Mouse (Mus musculus) B cell, adult (primary cell): ENCODE results near the gene Ift172. TPM values are rescaled to one million over a fixed set of nuclear protein-coding genes. Genes with fewer than 3 reads are reported as not detected.

Experiments used
- total RNA-seq: library from RNA; stranded (reverse); gene quantifications from 4 replicates; pipeline ENCODE4 v1.2.4, GENCODE M21; 2023; ENCODE audit not compliant: inconsistent age

Ift172 gene
- 41.2 to 51.7 TPM (median 48.7 TPM) in 4 replicates for total RNA-seq

GRCm38 (mm10) chr5:31290521-31291360 is at the start of gene Ift172:
Gene Ift172 (minus strand): TSS chr5:31291116.

GRCm38 (mm10) chr5:31297047-31297757 is 6.3 kb upstream of the Ift172 start, which contains the start of gene Gckr:
Gene Gckr (plus strand): TSS chr5:31297443.

GRCm38 (mm10) chr5:31295606-31296141 is 4.8 kb upstream of the Ift172 start, which contains the start of gene Fndc4:
Gene Fndc4 (minus strand): TSS chr5:31296080.

GRCm38 (mm10) chr5:31251541-31252101 is 39.3 kb downstream of the Ift172 start, which contains the start of gene Krtcap3:
Gene Krtcap3 (plus strand): TSS chr5:31251691.

DNA sequence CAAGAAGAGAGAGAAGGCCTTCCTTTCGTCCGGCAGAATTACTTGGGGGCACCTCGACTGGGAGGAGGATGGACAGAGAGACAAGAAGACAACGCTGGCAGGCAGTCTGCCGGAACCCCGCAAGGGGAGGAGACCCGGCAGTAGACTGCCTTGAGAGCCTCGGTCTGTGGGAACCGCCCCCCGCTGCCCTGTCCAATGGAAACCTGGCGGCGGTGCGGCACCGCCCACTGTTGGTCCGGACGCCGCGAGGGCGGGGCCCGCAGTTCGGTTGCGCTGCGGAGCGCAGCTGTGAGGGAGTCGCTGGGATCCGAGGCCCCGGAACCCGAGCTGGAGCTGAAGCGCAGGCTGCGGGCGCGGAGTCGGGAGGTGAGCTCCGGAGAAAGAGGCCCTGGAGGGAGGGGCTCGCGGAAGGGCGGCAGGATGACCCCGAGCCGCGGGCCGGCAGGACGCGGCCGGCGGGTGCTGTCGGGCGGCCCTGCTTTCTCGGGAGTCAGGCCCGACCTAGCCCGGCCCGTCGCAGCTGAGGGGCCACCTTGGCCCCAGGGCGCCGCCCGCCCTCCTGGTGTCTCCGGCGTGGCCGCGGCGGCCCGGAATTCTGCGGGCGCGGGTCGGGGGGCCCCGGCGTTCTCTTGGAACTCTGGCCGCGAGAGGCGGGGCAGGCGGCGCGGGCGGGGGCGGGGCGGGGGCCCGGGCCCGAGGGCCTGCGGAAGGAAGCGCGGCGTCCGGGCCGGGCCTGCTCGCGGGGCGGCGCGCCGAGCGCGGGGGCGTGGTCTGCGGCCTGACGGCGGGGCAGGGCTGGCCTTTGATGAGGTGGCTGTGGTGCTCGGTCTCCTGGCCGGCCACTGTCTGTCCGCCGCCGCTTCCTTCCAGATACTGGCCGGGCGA is 50.0 kb downstream of the Ift172 start, which contains the start of the genes Nrbp1 and Gm9970:
Nrbp1 (plus strand) TSS at position 228 of the 885 bp plus-strand sequence.
Gm9970 (minus strand) TSS at position 596 of the 885 bp plus-strand sequence.

DNA sequence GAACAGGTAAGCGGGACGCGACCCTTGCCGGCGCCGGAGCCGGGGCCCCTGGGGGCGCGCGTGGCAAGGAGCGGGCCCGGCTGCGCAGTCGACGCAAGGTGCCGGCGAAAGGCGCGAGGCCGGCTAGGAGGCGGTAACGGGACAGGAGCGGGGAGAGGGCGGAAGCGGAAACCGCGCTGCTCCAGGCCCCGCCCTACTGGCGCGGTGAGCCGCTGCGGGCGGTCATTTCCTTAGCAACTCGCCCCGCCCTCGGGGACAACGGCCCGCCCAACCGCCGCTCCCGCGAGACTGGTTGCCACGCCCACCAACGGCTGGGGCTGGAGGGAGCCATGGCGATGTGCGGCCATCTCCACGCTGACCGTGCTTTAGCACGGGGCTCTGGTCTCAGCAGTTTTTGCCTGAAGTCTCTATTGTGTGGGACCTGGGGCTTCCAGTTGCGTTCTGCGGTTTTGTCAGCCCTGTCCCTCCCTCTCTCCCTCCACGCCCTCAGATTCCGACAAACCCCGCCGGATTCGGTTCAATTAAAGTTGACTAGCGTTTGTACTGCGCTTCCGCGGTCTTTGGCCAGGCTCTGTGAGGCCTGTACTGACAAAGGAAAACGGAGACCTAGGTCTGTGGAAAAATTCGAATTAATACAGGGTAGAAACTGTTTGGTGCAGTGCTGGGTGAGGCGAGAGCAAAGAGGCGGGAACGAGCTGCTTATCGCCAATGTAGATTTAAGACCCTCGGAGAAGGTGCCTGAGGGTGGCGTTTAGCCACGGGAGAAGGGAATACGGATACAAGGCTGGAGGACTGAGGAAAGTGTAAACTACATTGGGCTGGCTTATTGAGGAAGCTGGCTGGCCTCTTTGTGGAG is 70.2 kb downstream of the Ift172 start, which contains the start of gene Ppm1g:
Ppm1g (minus strand) TSS at position 240 of the 856 bp plus-strand sequence.

Other genes with a start within 250 kb of the Ift172 start
- 34.7 to 50.5 TPM (median 41.7 TPM) in 4 replicates for gene Atraid, start 242.8 kb downstream of the Ift172 start, total RNA-seq
- gene Slc5a6, start 242.2 kb downstream of the Ift172 start, total RNA-seq: 9.7 to 14.3 TPM (median 10.6 TPM) in 4 replicates
- 57.4 to 64.3 TPM (median 61.9 TPM) in 4 replicates for gene Cad, start 236.3 kb downstream of the Ift172 start, total RNA-seq
- gene Dnajc5g, start 184.8 kb downstream of the Ift172 start, total RNA-seq: not detected in 4 replicates
- gene Slc30a3, start 182.9 kb downstream of the Ift172 start, total RNA-seq: 0.22 to 1.9 TPM (median 0.54 TPM) in 3 of 4 replicates, not detected in the other
- gene Trim54, start 174.4 kb downstream of the Ift172 start, total RNA-seq: not detected in 4 replicates
- not detected in 4 replicates for gene Ucn, start 152.3 kb downstream of the Ift172 start, total RNA-seq
- gene Mpv17, start 136.9 kb downstream of the Ift172 start, total RNA-seq: 16.5 to 23.3 TPM (median 19.8 TPM) in 4 replicates
- 3.2 to 5.6 TPM (median 4.2 TPM) in 4 replicates for gene Gm29609, start 111.2 kb downstream of the Ift172 start, total RNA-seq
- 171 to 195 TPM (median 190 TPM) in 4 replicates for gene Gtf3c2, start 111.0 kb downstream of the Ift172 start, total RNA-seq
- gene Snx17, start 97.9 kb downstream of the Ift172 start, total RNA-seq: 74.9 to 85.8 TPM (median 84.0 TPM) in 4 replicates
- 33.8 to 58.0 TPM (median 38.8 TPM) in 4 replicates for gene Eif2b4, start 97.7 kb downstream of the Ift172 start, total RNA-seq
- 62.3 to 67.0 TPM (median 65.8 TPM) in 4 replicates for gene Zfp513, start 88.8 kb downstream of the Ift172 start, total RNA-seq
- 154 to 202 TPM (median 169 TPM) in 4 replicates for gene Ppm1g, start 70.4 kb downstream of the Ift172 start, total RNA-seq
- 314 to 335 TPM (median 321 TPM) in 4 replicates for gene Nrbp1, start 50.3 kb downstream of the Ift172 start, total RNA-seq
- 2.1 TPM in 1 of 4 replicates, not detected in the others for gene Gm9970, start 49.9 kb downstream of the Ift172 start, total RNA-seq
- gene Krtcap3, start 39.4 kb downstream of the Ift172 start, total RNA-seq: 24.1 to 29.7 TPM (median 27.2 TPM) in 4 replicates
- gene Fndc4, start 5.0 kb upstream of the Ift172 start, total RNA-seq: 1.00 to 4.6 TPM (median 2.9 TPM) in 4 replicates
- gene Gckr, start 6.3 kb upstream of the Ift172 start, total RNA-seq: 0.35 TPM in 1 of 4 replicates, not detected in the others
- gene Zfp512, start 161.3 kb upstream of the Ift172 start, total RNA-seq: 35.6 to 38.0 TPM (median 36.5 TPM) in 4 replicates
- 1.6 to 2.4 TPM (median 1.9 TPM) in 4 replicates for gene 4930548H24Rik, start 194.6 kb upstream of the Ift172 start, total RNA-seq
- 49.8 to 59.9 TPM (median 54.2 TPM) in 4 replicates for gene Gpn1, start 203.6 kb upstream of the Ift172 start, total RNA-seq
- 75.1 to 77.4 TPM (median 75.4 TPM) in 4 replicates for gene Slc4a1ap, start 235.9 kb upstream of the Ift172 start, total RNA-seq
- 24.9 to 32.1 TPM (median 27.0 TPM) in 4 replicates for gene Supt7l, start 236.7 kb upstream of the Ift172 start, total RNA-seq